Mouse (Mus musculus) thymus, postnatal 36 days (tissue): Measurements from ENCODE around the gene 9430007A20Rik.
"Not testable (repeated sequence)": the region's sequence is repeated elsewhere in the genome, so short reads cannot be mapped to it uniquely, and the experiment has no call there.

Experiments used
- DNase-seq, 2 experiments: peaks; one replicate each; pipeline ENCODE4 v3.0.0; 2022; ENCODE audit warnings: mixed read lengths in 2 of 2

9430007A20Rik gene

DNA sequence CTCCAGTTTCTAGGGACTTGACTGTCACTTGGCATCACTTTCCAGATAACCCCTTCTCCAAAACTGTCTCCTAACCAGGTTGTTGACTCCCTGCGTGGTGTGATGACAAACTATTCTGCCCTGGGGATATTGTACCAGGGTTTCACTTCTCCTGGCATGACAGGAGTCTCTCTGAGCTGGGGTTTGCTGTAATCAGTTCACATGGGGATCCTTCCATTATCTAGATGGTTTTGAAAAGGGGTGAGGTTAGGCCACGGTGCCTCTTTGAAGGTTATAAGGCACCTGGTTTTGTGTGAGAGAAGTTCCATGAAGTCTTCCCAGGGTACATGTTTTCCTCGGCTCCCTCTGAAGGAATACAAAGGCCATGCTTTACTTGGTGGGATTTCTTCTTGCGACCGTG, at the start of gene 9430007A20Rik:
TSS of gene 9430007A20Rik (plus strand) at position 301 of the 400 bp plus-strand sequence.
- DNase-seq = no peak

DNA sequence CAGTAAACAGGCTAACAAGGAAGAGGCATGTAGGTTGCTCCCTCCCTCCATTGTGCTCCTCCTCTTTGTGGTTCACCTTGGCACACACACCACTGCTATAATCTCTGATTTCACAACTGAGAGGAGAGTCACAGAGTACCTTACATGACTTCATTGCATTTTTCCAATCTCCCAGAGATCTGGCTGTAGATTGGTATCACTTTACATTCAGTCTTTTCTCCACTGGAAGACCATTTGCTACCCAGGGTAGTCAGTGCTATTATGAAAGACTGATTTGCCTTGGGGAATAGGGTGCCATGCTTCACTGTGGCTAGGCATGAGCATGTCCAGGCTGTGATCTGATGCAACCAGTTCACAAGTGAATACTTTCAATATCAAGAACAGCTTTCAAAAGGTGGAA, 26.3 kb upstream of the 9430007A20Rik start:
- no peak for DNase-seq

DNA sequence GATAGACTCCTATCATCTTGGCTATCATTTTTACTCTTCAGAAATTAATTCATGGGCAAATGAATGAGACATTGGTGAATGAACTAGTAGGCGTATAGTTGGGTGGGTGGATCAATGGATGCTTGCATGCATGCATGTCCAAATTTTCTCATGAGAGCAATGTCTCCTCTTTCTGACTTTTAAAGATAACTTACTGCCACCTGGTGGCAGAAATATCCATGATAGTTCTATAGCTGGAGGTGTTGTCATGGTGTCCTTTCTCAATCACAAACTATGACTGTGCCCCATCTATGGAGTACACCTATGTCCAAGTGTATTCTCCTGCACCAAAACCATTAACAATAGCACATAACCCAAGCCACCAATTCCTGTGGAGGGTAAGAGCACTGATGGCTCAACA, 13.1 kb upstream of the 9430007A20Rik start:
- no peak for DNase-seq

DNA sequence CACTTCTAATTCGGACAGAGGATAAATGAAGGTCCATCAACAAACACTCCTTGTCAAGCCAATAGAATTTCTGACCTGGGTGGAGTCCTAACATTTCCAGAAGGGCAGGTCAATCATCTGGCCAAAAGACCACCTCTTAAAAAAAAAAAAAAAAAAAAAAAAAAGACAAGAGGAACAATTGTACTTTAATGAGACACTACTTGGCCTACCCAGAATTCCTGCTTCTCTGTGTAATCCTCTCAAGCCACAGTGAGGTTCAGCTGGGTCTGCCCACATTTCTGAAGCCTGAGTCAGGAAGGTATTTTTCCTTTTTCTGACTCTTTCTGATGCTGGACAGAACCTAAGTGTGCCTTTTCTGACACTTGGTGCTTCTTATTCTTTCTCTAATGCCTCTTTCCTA, 25.1 kb downstream of the 9430007A20Rik start:
- DNase-seq = no peak

DNA sequence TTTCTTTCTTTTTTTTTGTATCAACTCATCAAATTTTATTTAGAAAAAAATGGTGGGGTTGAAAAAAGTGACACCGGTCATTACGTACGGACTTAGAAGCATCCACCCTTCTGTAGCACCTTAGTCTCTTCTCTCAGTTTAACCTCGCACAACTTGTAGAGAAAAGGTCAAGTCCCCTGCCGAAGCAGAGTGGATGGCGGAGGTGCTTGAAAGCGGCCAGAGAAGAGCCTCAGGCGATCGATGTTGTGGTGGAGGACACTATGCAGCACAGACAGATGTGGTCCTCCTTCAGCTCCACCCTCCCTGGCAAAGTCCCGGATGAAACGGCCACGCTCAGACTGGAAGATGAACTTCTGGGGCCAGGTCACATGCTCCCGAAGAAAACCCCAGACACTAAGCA, 25.7 kb downstream of the 9430007A20Rik start:
- not testable (repeated sequence) for DNase-seq

DNA sequence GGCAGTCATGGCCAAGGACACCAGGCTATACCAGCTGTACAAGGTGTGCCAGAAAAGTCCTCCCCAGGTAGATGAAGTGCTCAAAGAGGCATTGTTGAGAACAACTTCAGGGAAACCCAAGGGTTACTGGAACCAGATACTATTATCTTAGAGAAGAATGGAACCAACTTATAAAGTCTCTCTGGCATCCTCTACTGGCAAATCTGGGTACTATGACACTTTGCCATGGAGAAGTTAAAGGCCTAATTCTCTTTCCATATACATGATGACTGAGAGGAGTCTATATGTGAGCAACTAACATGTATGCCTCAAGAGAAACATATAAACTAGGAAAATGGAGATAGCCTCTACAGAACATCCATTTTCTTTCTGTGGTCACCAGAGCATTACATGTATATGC, 31.5 kb downstream of the 9430007A20Rik start:
- no peak for DNase-seq

DNA sequence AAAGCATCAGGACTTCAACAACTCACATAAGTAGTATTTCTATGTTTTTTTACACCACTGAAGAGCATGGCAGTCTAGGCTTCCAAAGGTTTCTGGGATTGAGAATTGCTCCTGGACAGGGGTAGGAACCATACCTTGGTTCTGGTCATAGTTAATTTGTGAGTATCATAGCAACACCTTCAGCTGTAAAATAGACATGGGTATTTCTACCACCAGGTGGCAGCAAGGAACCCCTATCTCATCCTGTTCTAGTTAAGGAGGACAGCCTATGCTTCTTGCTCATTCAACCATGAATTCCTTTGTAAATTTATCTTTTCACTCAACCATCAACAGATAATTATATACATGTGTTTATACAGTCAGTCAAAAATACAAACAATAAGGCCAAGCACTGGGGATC, 40.2 kb downstream of the 9430007A20Rik start:
- no peak for DNase-seq

DNA sequence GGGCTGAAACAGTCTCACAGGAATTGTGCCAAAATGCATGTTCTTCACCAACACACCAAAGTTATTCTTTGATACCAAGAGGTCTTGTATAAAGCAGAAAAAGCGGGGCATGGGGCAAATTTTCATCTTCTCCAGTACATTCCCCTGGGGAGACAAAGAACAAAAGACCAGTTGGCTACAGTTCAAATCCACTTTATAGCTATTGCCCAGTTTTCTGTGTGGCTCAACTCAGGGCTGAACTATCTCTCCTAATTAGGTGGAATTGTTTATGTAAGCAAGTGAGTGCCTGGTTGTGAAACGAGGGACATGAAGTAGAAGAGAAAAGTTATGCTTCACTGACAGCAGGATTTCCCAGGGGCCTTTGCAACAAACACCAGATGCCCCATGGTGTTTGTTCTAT, 41.6 kb downstream of the 9430007A20Rik start:
- DNase-seq = no peak

DNA sequence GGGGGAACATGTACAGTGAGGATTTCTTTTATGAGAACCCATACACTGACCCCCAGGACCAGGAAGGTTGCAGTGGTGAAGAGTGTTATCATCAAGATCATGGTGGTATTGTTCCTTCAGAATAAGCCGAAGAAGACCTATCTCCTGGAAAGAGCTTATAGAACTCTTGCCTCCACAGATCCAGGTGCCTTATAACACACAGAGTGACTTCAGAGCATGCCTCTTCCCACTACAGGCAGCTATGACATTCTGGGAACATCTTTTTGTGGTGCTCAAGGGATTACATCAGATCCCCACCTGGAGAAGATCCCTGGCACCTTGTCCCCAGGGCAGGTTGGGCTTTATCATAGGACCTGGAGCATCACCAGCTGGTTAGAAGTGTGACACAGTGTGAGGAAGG, 45.4 kb downstream of the 9430007A20Rik start, which contains the start of gene Gm13124:
TSS of gene Gm13124 (minus strand) at position 101 of the 400 bp plus-strand sequence.
- no peak for DNase-seq

DNA sequence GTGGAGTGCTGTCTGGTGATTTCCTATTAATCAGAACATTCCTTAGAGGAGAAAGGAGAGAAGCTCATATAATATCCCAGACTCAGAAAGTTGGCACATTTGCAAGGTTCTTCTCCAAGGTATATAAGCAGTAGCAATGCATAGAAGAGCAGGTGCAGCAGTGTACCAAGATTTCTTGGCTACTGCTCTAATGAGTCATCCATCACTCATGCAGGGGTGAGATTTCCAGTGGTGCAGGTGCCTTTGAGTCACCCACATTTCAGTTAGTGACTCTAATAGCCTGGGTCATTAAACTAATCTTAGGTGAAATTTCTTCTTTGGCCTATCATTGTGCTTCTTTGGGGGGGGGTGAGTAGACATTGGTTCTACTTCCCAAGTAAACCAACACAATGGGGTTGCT, 48.1 kb downstream of the 9430007A20Rik start:
- DNase-seq = no peak
